11 mouse cellular contexts compared by ENCODE assay signal in genomic region chr15:79356481-79356880, GRCm38 (mm10). TPM values are rescaled to one million over a fixed set of nuclear protein-coding genes. Genes with fewer than 3 reads are reported as not detected.
DNase-seq lines count a peak whose midpoint lies in the region; ATAC-seq lines count a peak whose summit lies in the region.
"Had no signal": no experiment of that assay in that cellular context is flagged by ENCODE, and none has a peak within 500 bp of the region (broad histone marks: within the 10 kb centered on the region; RNA-seq: fewer than 3 reads in every experiment).

No protein-coding gene starts in this region.

- H3K4me2 ChIP-seq in liver, embryonic 11.5 days = peak overlapping the region; percentile 94
- peak overlapping the region; percentile 91 for H3K4me2 ChIP-seq in forebrain, embryonic 11.5 days (ENCODE audit: low read depth, low read length, severe bottlenecking)
- peak overlapping the region; percentile 95 for H3K4me2 ChIP-seq in neural tube, embryonic 14.5 days (ENCODE audit: low read depth, low read length)

- no peak overlapping the region for H3K27ac ChIP-seq in liver, embryonic 11.5 days (ENCODE audit: low read depth, low read length)
- H3K27ac ChIP-seq in forebrain, embryonic 11.5 days (ENCODE audit: low read depth, low read length) = no peak overlapping the region
- H3K27ac ChIP-seq in limb, embryonic 10.5 days = no peak overlapping the region
- no peak overlapping the region for H3K27ac ChIP-seq in neural tube, embryonic 14.5 days (ENCODE audit: low read depth, low read length)

- ATAC-seq in liver, embryonic 11.5 days (replicated peaks; ENCODE audit: low FRiP score) = no peak
- no peak for ATAC-seq in forebrain, embryonic 11.5 days (replicated peaks; ENCODE audit: low FRiP score)
- ATAC-seq in neural tube, embryonic 14.5 days (ENCODE audit: low read depth) = no peak
- ATAC-seq: Patski had no signal

- H3K9ac ChIP-seq in liver, embryonic 11.5 days (ENCODE audit: low read depth, low read length) = peak overlapping the region; percentile 12; the same call in 1 of the 2 replicates
- H3K9ac ChIP-seq in forebrain, embryonic 11.5 days (ENCODE audit: low read length) = no peak overlapping the region
- no peak overlapping the region for H3K9ac ChIP-seq in neural tube, embryonic 14.5 days (replicated peaks; ENCODE audit: low read depth, low read length)

- 64% methylated on average over 8 of the region's 8 CpGs for WGBS in liver, embryonic 11.5 days
- WGBS in forebrain, embryonic 11.5 days = 83% methylated on average over 8 of the region's 8 CpGs
- WGBS in limb, embryonic 10.5 days = 74% methylated on average over 8 of the region's 8 CpGs
- 79% methylated on average over 8 of the region's 8 CpGs for WGBS in neural tube, embryonic 14.5 days

- H3K27me3 ChIP-seq in liver, embryonic 11.5 days (replicated peaks; ENCODE audit: control insufficient read depth, insufficient read depth, low read length) = no peaks in the 10 kb centered on the region
- H3K27me3 ChIP-seq in forebrain, embryonic 11.5 days (ENCODE audit: control insufficient read depth, insufficient read depth, low read length) = peaks cover 7% of the 10 kb centered on the region
- peaks cover 18% of the 10 kb centered on the region for H3K27me3 ChIP-seq in limb, embryonic 10.5 days (ENCODE audit: low read depth, poor library complexity, severe bottlenecking)
- peaks cover 3% of the 10 kb centered on the region; the same call in 1 of the 2 replicates for H3K27me3 ChIP-seq in neural tube, embryonic 14.5 days (ENCODE audit: control insufficient read depth, insufficient read depth, low read length)
- H3K27me3 ChIP-seq: Patski had no signal

- H3K4me3 ChIP-seq in liver, embryonic 11.5 days (ENCODE audit: low read depth, low read length) = peak overlapping the region; percentile 55
- peak overlapping the region; percentile 43; the same call in 1 of the 2 replicates for H3K4me3 ChIP-seq in forebrain, embryonic 11.5 days (ENCODE audit: low read depth, low read length)
- peak overlapping the region; percentile 58 for H3K4me3 ChIP-seq in limb, embryonic 10.5 days
- peak overlapping the region; percentile 39; the same call in 1 of the 2 replicates for H3K4me3 ChIP-seq in neural tube, embryonic 14.5 days (ENCODE audit: low read depth, low read length)

- no peaks in the 10 kb centered on the region for H3K9me3 ChIP-seq in liver, embryonic 11.5 days (ENCODE audit: control insufficient read depth, low read length)
- H3K9me3 ChIP-seq in forebrain, embryonic 11.5 days (ENCODE audit: control insufficient read depth, low read length) = no peaks in the 10 kb centered on the region
- no peaks in the 10 kb centered on the region for H3K9me3 ChIP-seq in limb, embryonic 10.5 days (replicated peaks)
- H3K9me3 ChIP-seq in neural tube, embryonic 14.5 days (ENCODE audit: control insufficient read depth, low read length) = no peaks in the 10 kb centered on the region

- peaks cover 34% of the 10 kb centered on the region for H3K4me1 ChIP-seq in liver, embryonic 11.5 days (replicated peaks; ENCODE audit: control insufficient read depth, insufficient read depth, low read length)
- no peaks in the 10 kb centered on the region; the same call in 1 of the 2 replicates for H3K4me1 ChIP-seq in forebrain, embryonic 11.5 days (replicated peaks; ENCODE audit: control insufficient read depth, insufficient read depth, low read length)
- peaks cover 51% of the 10 kb centered on the region for H3K4me1 ChIP-seq in limb, embryonic 10.5 days
- H3K4me1 ChIP-seq in neural tube, embryonic 14.5 days (ENCODE audit: control insufficient read depth, insufficient read depth, low read length) = peaks cover 6% of the 10 kb centered on the region

- DNase-seq in liver, embryonic 11.5 days (ENCODE audit: low spot score) = no peak
- no peak for DNase-seq in liver
- DNase-seq in forebrain, embryonic 11.5 days (ENCODE audit: low spot score) = no peak
- no peak for DNase-seq in limb, embryonic 10.5 days (ENCODE audit: low spot score)
- no peak for DNase-seq in cerebellum, postnatal 25 days
- DNase-seq in thymus, postnatal 0 days (ENCODE audit: low spot score) = no peak
- DNase-seq in layer of hippocampus, postnatal 36 days = no peak
- DNase-seq: cerebellum, adult 9-11 months; kidney, postnatal 25 days had no signal

- H3K36me3 ChIP-seq in liver, embryonic 11.5 days (ENCODE audit: control insufficient read depth, insufficient read depth, low read length) = no peaks in the 10 kb centered on the region
- no peaks in the 10 kb centered on the region for H3K36me3 ChIP-seq in forebrain, embryonic 11.5 days (ENCODE audit: control insufficient read depth, insufficient read depth, low read length)
- H3K36me3 ChIP-seq in limb, embryonic 10.5 days = peaks cover 13% of the 10 kb centered on the region
- H3K36me3 ChIP-seq in neural tube, embryonic 14.5 days (ENCODE audit: control insufficient read depth, insufficient read depth, low read length) = peaks cover 4% of the 10 kb centered on the region; the same call in 1 of the 2 replicates

RNA-seq across cellular contexts. Expression of gene Maff, which starts 10.1 kb away (rescaled TPM):
- polyA plus RNA-seq in liver, embryonic 11.5 days (2014; fragmentation: Nextera tagmentation; extraction: Ambion mirVana) = 3.1 and 3.5 TPM in 2 replicates
- polyA plus RNA-seq in forebrain, embryonic 11.5 days (2014; fragmentation: Nextera tagmentation; extraction: Ambion mirVana) = 1.5 TPM in 2 replicates
- polyA plus RNA-seq in limb, embryonic 10.5 days (2016; fragmentation: Nextera tagmentation; extraction: Ambion mirVana) = 1.2 and 1.5 TPM in 2 replicates
- 0.64 and 1.0 TPM in 2 replicates for polyA plus RNA-seq in neural tube, embryonic 14.5 days (2014; fragmentation: Nextera tagmentation; extraction: Ambion mirVana)
- 7.2 and 8.7 TPM in 2 replicates for polyA plus RNA-seq in thymus, postnatal 0 days (2015; fragmentation: Nextera tagmentation; extraction: Ambion mirVana)
- 1 to 10 TPM; 1.4 to 2.3 TPM for total RNA-seq in layer of hippocampus, postnatal 36 days (2021)

RNA-seq across cellular contexts. Expression of gene Pla2g6, which starts 28.3 kb away (rescaled TPM):
- polyA plus RNA-seq in liver, embryonic 11.5 days (2014; fragmentation: Nextera tagmentation; extraction: Ambion mirVana) = 27.7 and 28.1 TPM in 2 replicates
- polyA plus RNA-seq in forebrain, embryonic 11.5 days (2014; fragmentation: Nextera tagmentation; extraction: Ambion mirVana) = 20.8 and 22.3 TPM in 2 replicates
- 17.0 and 18.2 TPM in 2 replicates for polyA plus RNA-seq in limb, embryonic 10.5 days (2016; fragmentation: Nextera tagmentation; extraction: Ambion mirVana)
- 24.0 and 25.5 TPM in 2 replicates for polyA plus RNA-seq in neural tube, embryonic 14.5 days (2014; fragmentation: Nextera tagmentation; extraction: Ambion mirVana)
- 12.8 and 15.2 TPM in 2 replicates for polyA plus RNA-seq in thymus, postnatal 0 days (2015; fragmentation: Nextera tagmentation; extraction: Ambion mirVana)
- 10 to 100 TPM; 22.3 to 23.1 TPM for total RNA-seq in layer of hippocampus, postnatal 36 days (2021)

RNA-seq across cellular contexts. Expression of gene Tmem184b, which starts 46.9 kb away (rescaled TPM):
- 36.4 and 38.8 TPM in 2 replicates for polyA plus RNA-seq in liver, embryonic 11.5 days (2014; fragmentation: Nextera tagmentation; extraction: Ambion mirVana)
- 52.3 and 55.2 TPM in 2 replicates for polyA plus RNA-seq in forebrain, embryonic 11.5 days (2014; fragmentation: Nextera tagmentation; extraction: Ambion mirVana)
- polyA plus RNA-seq in limb, embryonic 10.5 days (2016; fragmentation: Nextera tagmentation; extraction: Ambion mirVana) = 63.5 and 74.8 TPM in 2 replicates
- 31.2 and 37.8 TPM in 2 replicates for polyA plus RNA-seq in neural tube, embryonic 14.5 days (2014; fragmentation: Nextera tagmentation; extraction: Ambion mirVana)
- polyA plus RNA-seq in thymus, postnatal 0 days (2015; fragmentation: Nextera tagmentation; extraction: Ambion mirVana) = 30.0 and 37.4 TPM in 2 replicates
- total RNA-seq in layer of hippocampus, postnatal 36 days (2021) = 10 to 100 TPM; 50.5 to 51.0 TPM
